Mouse (Mus musculus) MEL (cell line): Measurements from ENCODE around the gene Chac2. TPM values are rescaled to one million over a fixed set of nuclear protein-coding genes. Genes with fewer than 3 reads are reported as not detected.
A peak's percentile ranks its signal among the peaks of the same experiment; 100 is the strongest.

ENCODE experiments used
- DNase-seq: peaks from one replicate; pipeline ENCODE4 v3.0.0; 2011; ENCODE audit warnings: low read depth, low spot score
- H3K27ac ChIP-seq: 2 replicates; pipeline ENCODE4 v1.5.1; 2012; ENCODE audit warnings: low read depth, mild to moderate bottlenecking, control low read depth, low read length, moderate library complexity; ENCODE audit not compliant: control insufficient read depth
- H3K27me3 ChIP-seq, 2 experiments: fragments of 150-350 bp in 1 of 2; sonication (generic) in 1 of 2; 2 replicates each; pipeline ENCODE4 v1.6.1; 2012; ENCODE audit warnings: low read length in 2 of 2, mild to moderate bottlenecking in 2 of 2, improper control_type of control experiment in 1 of 2, moderate library complexity in 1 of 2; ENCODE audit not compliant: insufficient read depth in 2 of 2, control insufficient read depth in 1 of 2
- H3K36me3 ChIP-seq, 2 experiments: 2 replicates each; pipeline ENCODE4 v1.6.1; 2012 to 2014; ENCODE audit warnings: low read length in 2 of 2, improper control_type of control experiment in 1 of 2, inconsistent platforms in 1 of 2, mild to moderate bottlenecking in 1 of 2; ENCODE audit not compliant: insufficient read depth in 2 of 2, control insufficient read depth in 1 of 2
- H3K4me1 ChIP-seq, 2 experiments: fragments of 150-350 bp in 1 of 2; sonication (generic) in 1 of 2; 2 replicates each; pipeline ENCODE4 v1.6.1; 2012; ENCODE audit warnings: low read length in 2 of 2, improper control_type of control experiment in 1 of 2, mild to moderate bottlenecking in 1 of 2; ENCODE audit not compliant: insufficient read depth in 2 of 2, control insufficient read depth in 1 of 2
- H3K4me3 ChIP-seq, 2 experiments: fragments of 150-350 bp in 1 of 2; sonication (generic) in 1 of 2; 2 replicates each; pipeline ENCODE4 v1.5.1; 2012; ENCODE audit warnings: low read depth in 2 of 2, low read length in 2 of 2, mild to moderate bottlenecking in 2 of 2, moderate library complexity in 2 of 2, control low read depth in 1 of 2, improper control_type of control experiment in 1 of 2; ENCODE audit not compliant: control insufficient read depth in 1 of 2, insufficient read depth in 1 of 2
- H3K79me2 ChIP-seq: 2 replicates; pipeline ENCODE4 v1.6.1; 2012; ENCODE audit warnings: mild to moderate bottlenecking, low read length, moderate library complexity; ENCODE audit not compliant: control insufficient read depth, poor library complexity, insufficient read depth
- H3K9ac ChIP-seq: 2 replicates; pipeline ENCODE4 v1.6.1; 2012; ENCODE audit warnings: low read depth, mild to moderate bottlenecking, control low read depth, low read length, moderate library complexity; ENCODE audit not compliant: control insufficient read depth, poor library complexity, severe bottlenecking
- H3K9me3 ChIP-seq: fragments of 150-350 bp; sonication (generic); replicated peaks from 2 replicates; pipeline ENCODE4 v1.6.1; 2012; ENCODE audit warnings: mild to moderate bottlenecking, low read length, improper control_type of control experiment, moderate library complexity; ENCODE audit not compliant: insufficient read depth
- BHLHE40 ChIP-seq: IDR thresholded peaks from 2 replicates; pipeline ENCODE4 v1.6.1; 2012; ENCODE audit warnings: low read depth, mild to moderate bottlenecking, inconsistent platforms, low read length, improper control_type of control experiment, borderline replicate concordance
- CHD1 ChIP-seq: IDR thresholded peaks from 2 replicates; pipeline ENCODE4 v1.6.1; 2012; ENCODE audit warnings: low read depth, mild to moderate bottlenecking, inconsistent platforms, low read length, improper control_type of control experiment
- CHD2 ChIP-seq: IDR thresholded peaks from 2 replicates; pipeline ENCODE4 v1.6.1; 2011; ENCODE audit warnings: low read length, improper control_type of control experiment
- CTCF ChIP-seq, 3 experiments: IDR thresholded peaks in 2 of 3; conservative IDR thresholded peaks in 1 of 3; 2 replicates each; pipeline ENCODE4 v1.5.1; 2011 to 2012; ENCODE audit warnings: low read length in 3 of 3, low read depth in 2 of 3, mild to moderate bottlenecking in 2 of 3, improper control_type of control experiment in 1 of 3, inconsistent platforms in 1 of 3, mixed read lengths in 1 of 3, moderate library complexity in 1 of 3; ENCODE audit not compliant: control insufficient read depth in 1 of 3, insufficient read depth in 1 of 3, poor library complexity in 1 of 3, severe bottlenecking in 1 of 3
- ELF1 ChIP-seq: IDR thresholded peaks from 2 replicates; pipeline ENCODE4 v1.6.1; 2014; ENCODE audit warnings: low read depth, mild to moderate bottlenecking, inconsistent platforms, low read length, improper control_type of control experiment, moderate library complexity
- EP300 ChIP-seq, 2 experiments: IDR thresholded peaks; 2 replicates each; pipeline ENCODE4 v1.6.1; 2011; ENCODE audit warnings: improper control_type of control experiment in 2 of 2, low read length in 2 of 2, low read depth in 1 of 2, mild to moderate bottlenecking in 1 of 2
- ETS1 ChIP-seq: IDR thresholded peaks from 2 replicates; pipeline ENCODE4 v1.6.1; 2012; ENCODE audit warnings: low read depth, mild to moderate bottlenecking, inconsistent platforms, low read length, improper control_type of control experiment, moderate library complexity
- GABPA ChIP-seq: IDR thresholded peaks from 2 replicates; pipeline ENCODE4 v1.6.1; 2012; ENCODE audit warnings: low read depth, mild to moderate bottlenecking, inconsistent platforms, low read length, improper control_type of control experiment, moderate library complexity
- GATA1 ChIP-seq: IDR thresholded peaks from 2 replicates; pipeline ENCODE4 v1.6.1; 2011; ENCODE audit warnings: low read depth, low read length, improper control_type of control experiment
- HCFC1 ChIP-seq: IDR thresholded peaks from 2 replicates; pipeline ENCODE4 v1.6.1; 2012; ENCODE audit warnings: low read depth, mild to moderate bottlenecking, inconsistent platforms, low read length, improper control_type of control experiment, moderate library complexity
- KAT2A ChIP-seq: conservative IDR thresholded peaks from 2 replicates; pipeline ENCODE4 v1.6.1; 2012; ENCODE audit warnings: low read depth, low read length, improper control_type of control experiment, inconsistent platforms
- MAFK ChIP-seq: IDR thresholded peaks from 2 replicates; pipeline ENCODE4 v1.6.1; 2011; ENCODE audit warnings: low read depth, mild to moderate bottlenecking, low read length, improper control_type of control experiment, borderline replicate concordance
- MAX ChIP-seq: IDR thresholded peaks from 2 replicates; pipeline ENCODE4 v1.6.1; 2011; ENCODE audit warnings: low read length, improper control_type of control experiment
- MAZ ChIP-seq: IDR thresholded peaks from 2 replicates; pipeline ENCODE4 v1.6.1; 2012; ENCODE audit warnings: low read depth, mild to moderate bottlenecking, inconsistent platforms, low read length, improper control_type of control experiment
- MEF2A ChIP-seq: IDR thresholded peaks from 2 replicates; pipeline ENCODE4 v1.6.1; 2014; ENCODE audit warnings: low read depth, mild to moderate bottlenecking, inconsistent platforms, low read length, improper control_type of control experiment; ENCODE audit not compliant: poor library complexity, insufficient replicate concordance, severe bottlenecking; ENCODE audit errors: extremely low read depth
- MXI1 ChIP-seq: IDR thresholded peaks from 2 replicates; pipeline ENCODE4 v1.6.1; 2011; ENCODE audit warnings: mild to moderate bottlenecking, low read depth, low read length, improper control_type of control experiment
- MYC ChIP-seq: IDR thresholded peaks from 2 replicates; pipeline ENCODE4 v1.6.1; 2011; ENCODE audit warnings: low read depth, mild to moderate bottlenecking, low read length, improper control_type of control experiment, moderate library complexity
- POLR2A ChIP-seq, 2 experiments: IDR thresholded peaks; 2 replicates each; pipeline ENCODE4 v1.6.1; 2011 to 2012; ENCODE audit warnings: low read length in 2 of 2, mild to moderate bottlenecking in 2 of 2, control low read depth in 1 of 2, improper control_type of control experiment in 1 of 2, low read depth in 1 of 2, moderate library complexity in 1 of 2; ENCODE audit not compliant: control insufficient read depth in 1 of 2, insufficient read depth in 1 of 2, poor library complexity in 1 of 2
- POLR2AphosphoS2 ChIP-seq: IDR thresholded peaks from 2 replicates; pipeline ENCODE4 v1.6.1; 2011; ENCODE audit warnings: low read length, improper control_type of control experiment
- SIN3A ChIP-seq: IDR thresholded peaks from 2 replicates; pipeline ENCODE4 v1.6.1; 2012; ENCODE audit warnings: low read length, improper control_type of control experiment, inconsistent platforms
- TAL1 ChIP-seq: IDR thresholded peaks from 2 replicates; pipeline ENCODE4 v1.6.1; 2012; ENCODE audit warnings: mild to moderate bottlenecking, inconsistent platforms, low read length, moderate library complexity, mixed read lengths
- TBP ChIP-seq: IDR thresholded peaks from 2 replicates; pipeline ENCODE4 v1.8.0; 2011; ENCODE audit warnings: low read depth, low read length, improper control_type of control experiment
- TCF12 ChIP-seq: IDR thresholded peaks from 2 replicates; pipeline ENCODE4 v1.6.1; 2014; ENCODE audit warnings: low read depth, mild to moderate bottlenecking, inconsistent platforms, low read length, improper control_type of control experiment, moderate library complexity
- USF1 ChIP-seq: IDR thresholded peaks from 2 replicates; pipeline ENCODE4 v1.6.1; 2014; ENCODE audit warnings: low read depth, mild to moderate bottlenecking, inconsistent platforms, low read length, improper control_type of control experiment, moderate library complexity
- USF2 ChIP-seq, 2 experiments: IDR thresholded peaks; 2 replicates each; pipeline ENCODE4 v1.6.1; 2011 to 2012; ENCODE audit warnings: improper control_type of control experiment in 2 of 2, low read length in 2 of 2, borderline replicate concordance in 1 of 2, inconsistent platforms in 1 of 2, low read depth in 1 of 2, mild to moderate bottlenecking in 1 of 2; ENCODE audit not compliant: insufficient read depth in 1 of 2
- ZC3H11A ChIP-seq: IDR thresholded peaks from 2 replicates; pipeline ENCODE4 v1.6.1; 2012; ENCODE audit warnings: low read depth, mild to moderate bottlenecking, inconsistent platforms, low read length, improper control_type of control experiment
- ZKSCAN1 ChIP-seq: IDR thresholded peaks from 2 replicates; pipeline ENCODE4 v1.6.1; 2012; ENCODE audit warnings: low read depth, mild to moderate bottlenecking, inconsistent platforms, low read length, improper control_type of control experiment, moderate library complexity
- ZNF384 ChIP-seq: IDR thresholded peaks from 2 replicates; pipeline ENCODE4 v1.6.1; 2012; ENCODE audit warnings: low read depth, mild to moderate bottlenecking, inconsistent platforms, low read length, improper control_type of control experiment
- polyA plus RNA-seq, 2 experiments: library from polyadenylated mRNA; stranded (reverse) in 1 of 2; unstranded in 1 of 2; fragments of >175 nt in 1 of 2; fragments of >200 nt in 1 of 2; gene quantifications; 2 replicates each; pipeline versions ENCODE4 v1.2.1 to v1.2.4; 2012; ENCODE audit warnings: low replicate concordance in 2 of 2, low read depth in 1 of 2; ENCODE audit not compliant: insufficient read length in 2 of 2, insufficient read depth in 1 of 2, missing spikeins in 1 of 2
- total RNA-seq: library from RNA; depleted of rRNA; stranded (reverse); fragments of 300-350 nt; gene quantifications from 2 replicates; pipeline ENCODE4 v1.2.3, GENCODE M21; 2012

Gene Chac2
- total and polyA plus RNA-seq, 3 experiments: 10.8 to 11.1 TPM; not detected in 1

DNA sequence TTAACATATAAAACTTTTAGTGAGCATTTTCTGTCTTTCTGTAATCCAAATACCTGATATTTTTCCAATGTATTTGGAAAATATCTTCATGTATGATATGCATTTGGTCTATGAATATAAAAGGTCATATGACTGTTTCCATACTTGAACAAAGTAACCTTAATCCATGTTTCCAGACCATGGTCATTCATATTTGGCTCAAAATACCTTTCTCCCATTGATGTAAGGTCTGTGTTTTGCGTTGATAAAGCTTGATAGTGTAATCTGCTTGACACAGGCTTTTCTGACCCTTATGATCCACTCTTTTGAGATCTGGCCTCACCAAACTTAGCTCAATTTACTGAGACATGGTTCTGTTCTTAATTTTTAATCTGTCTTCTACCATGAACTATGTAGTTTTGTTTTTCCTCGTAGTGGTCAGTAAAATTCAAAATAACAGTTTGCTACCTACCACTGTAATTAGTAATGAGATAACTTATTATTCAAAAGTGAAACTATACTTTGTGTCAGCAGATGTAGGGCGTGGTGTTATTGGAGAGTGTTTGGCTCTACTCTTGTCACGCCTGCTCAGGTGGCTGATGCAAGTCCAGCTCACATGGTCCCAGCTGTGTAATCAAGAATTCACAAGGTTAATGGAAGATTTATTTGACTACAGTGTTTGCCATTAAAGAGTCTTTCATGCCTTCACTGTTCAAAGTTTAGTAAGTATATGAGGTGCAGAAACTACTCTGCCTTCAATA, 15.2 kb upstream of the Chac2 start:
- peaks cover 24 to 33% of the 10 kb centered on the region in 2 experiments for H3K4me1 ChIP-seq
- no peaks in the 10 kb centered on the region for H3K27me3 ChIP-seq
- peak overlapping the region; percentile 90 for H3K27ac ChIP-seq
- H3K9me3 ChIP-seq: no peaks in the 10 kb centered on the region
- H3K79me2 ChIP-seq: peaks cover 2% of the 10 kb centered on the region; the same call in 1 of the 2 replicates
- peak overlapping the region; percentile 41 for H3K9ac ChIP-seq
- H3K4me3 ChIP-seq: peak overlapping the region; percentile 24 to 72; a peak in 3 of 4 replicates
- TF ChIP-seq MEF2A: peak; percentile 80; the same call in 1 of the 2 replicates
- TF ChIP-seq MAX: peak; percentile 85
- TF ChIP-seq ETS1: peak; percentile 92
- peak; percentile 85 for TF ChIP-seq TAL1
- peak; percentile 39; the same call in 1 of the 2 replicates for TF ChIP-seq POLR2AphosphoS2
- no peak for TF ChIP-seq CHD1
- no peak for TF ChIP-seq CHD2
- TF ChIP-seq ELF1: no peak
- no peak for TF ChIP-seq BHLHE40
- TF ChIP-seq EP300 (IDR thresholded peaks at IDR 0.05; ENCODE audit: low read depth in 1 of 2, low read length in 2 of 2): peak; percentile 90 to 92
- peak; percentile 35; the same call in 1 of the 2 replicates for TF ChIP-seq TBP
- TF ChIP-seq GATA1: peak; percentile 95
- TF ChIP-seq GABPA: no peak
- TF ChIP-seq TCF12: peak; percentile 96
- TF ChIP-seq MYC: peak; percentile 88; the same call in 1 of the 2 replicates
- peak; percentile 81 for TF ChIP-seq SIN3A
- no peak for TF ChIP-seq MAFK
- no peak for TF ChIP-seq CTCF (IDR thresholded peaks at IDR 0.05 in 2 of 3, conservative IDR thresholded peaks at IDR 0.05 in 1 of 3; ENCODE audit: control insufficient read depth in 1 of 3, insufficient read depth in 1 of 3, low read depth in 2 of 3, low read length in 3 of 3, poor library complexity in 1 of 3, severe bottlenecking in 1 of 3)
- TF ChIP-seq HCFC1: peak; percentile 62
- peak; percentile 8 for TF ChIP-seq KAT2A
- no peak for TF ChIP-seq ZC3H11A
- TF ChIP-seq MXI1: peak; percentile 95
- TF ChIP-seq POLR2A (IDR thresholded peaks at IDR 0.05; ENCODE audit: control insufficient read depth in 1 of 2, insufficient read depth in 1 of 2, low read depth in 1 of 2, low read length in 2 of 2, poor library complexity in 1 of 2): no peak
- TF ChIP-seq USF2 (IDR thresholded peaks at IDR 0.05; ENCODE audit: borderline replicate concordance in 1 of 2, insufficient read depth in 1 of 2, low read depth in 1 of 2, low read length in 2 of 2): no peak
- no peak for TF ChIP-seq MAZ
- peak; percentile 80 for TF ChIP-seq USF1
- no peak for TF ChIP-seq ZKSCAN1
- TF ChIP-seq ZNF384: no peak
- peaks cover 0 to 41% of the 10 kb centered on the region in 2 experiments; a peak in 2 of 4 replicates for H3K36me3 ChIP-seq
- DNase-seq: peak; percentile 88
